Mouse (Mus musculus) hindbrain, embryonic 13.5 days (tissue): ENCODE measurements around the gene Dexi. TPM values are rescaled to one million over a fixed set of nuclear protein-coding genes. Genes with fewer than 3 reads are reported as not detected.

ENCODE experiments used
- ATAC-seq: fragments of 200-750 bp; cut with Nextera tagmentation; 2 replicates; pipeline ENCODE4 v1.8.0; 2017; ENCODE audit warnings: moderate TSS enrichment; ENCODE audit not compliant: low FRiP score
- H3K27ac ChIP-seq: fragments of 300-500 bp; sonication (generic); 2 replicates; pipeline ENCODE4 v1.5.1; 2015; ENCODE audit warnings: inconsistent platforms, mild to moderate bottlenecking, moderate library complexity
- H3K27me3 ChIP-seq: fragments of 300-500 bp; sonication (generic); 2 replicates; pipeline ENCODE4 v1.6.1; 2015; ENCODE audit warnings: mild to moderate bottlenecking, inconsistent platforms
- H3K36me3 ChIP-seq: fragments of 300-500 bp; sonication (generic); 2 replicates; pipeline ENCODE4 v1.6.1; 2015; ENCODE audit warnings: mild to moderate bottlenecking, inconsistent platforms
- H3K4me1 ChIP-seq: fragments of 300-500 bp; sonication (generic); replicated peaks from 2 replicates; pipeline ENCODE4 v1.6.1; 2015; ENCODE audit warnings: inconsistent platforms
- H3K4me2 ChIP-seq: fragments of 300-500 bp; sonication (generic); 2 replicates; pipeline ENCODE4 v1.6.1; 2015; ENCODE audit warnings: inconsistent platforms, mild to moderate bottlenecking, moderate library complexity
- H3K4me3 ChIP-seq: fragments of 300-500 bp; sonication (generic); 2 replicates; pipeline ENCODE4 v1.5.1; 2015; ENCODE audit warnings: mild to moderate bottlenecking, inconsistent platforms
- H3K9ac ChIP-seq: fragments of 300-500 bp; sonication (generic); 2 replicates; pipeline ENCODE4 v1.6.1; 2015; ENCODE audit warnings: mild to moderate bottlenecking, inconsistent platforms
- H3K9me3 ChIP-seq: fragments of 300-500 bp; sonication (generic); 2 replicates; pipeline ENCODE4 v1.6.1; 2016; ENCODE audit warnings: inconsistent platforms
- WGBS: fragments of 180-500 bp; shearing (Covaris S2); methylation state at CpG from one replicate; pipeline ENCODE4 v1.1.7; 2015; 5-methylcytosine and 5-hydroxymethylcytosine counted together
- polyA plus RNA-seq: library from polyadenylated mRNA; unstranded; fragments of >200 nt; fragmentation: Nextera tagmentation; extraction: Ambion mirVana; gene quantifications from 2 replicates; pipeline ENCODE4 v1.2.1, GENCODE M21; 2015

The Dexi gene
- polyA plus RNA-seq, 1 experiment from 2014 or later = 18.0 TPM

DNA sequence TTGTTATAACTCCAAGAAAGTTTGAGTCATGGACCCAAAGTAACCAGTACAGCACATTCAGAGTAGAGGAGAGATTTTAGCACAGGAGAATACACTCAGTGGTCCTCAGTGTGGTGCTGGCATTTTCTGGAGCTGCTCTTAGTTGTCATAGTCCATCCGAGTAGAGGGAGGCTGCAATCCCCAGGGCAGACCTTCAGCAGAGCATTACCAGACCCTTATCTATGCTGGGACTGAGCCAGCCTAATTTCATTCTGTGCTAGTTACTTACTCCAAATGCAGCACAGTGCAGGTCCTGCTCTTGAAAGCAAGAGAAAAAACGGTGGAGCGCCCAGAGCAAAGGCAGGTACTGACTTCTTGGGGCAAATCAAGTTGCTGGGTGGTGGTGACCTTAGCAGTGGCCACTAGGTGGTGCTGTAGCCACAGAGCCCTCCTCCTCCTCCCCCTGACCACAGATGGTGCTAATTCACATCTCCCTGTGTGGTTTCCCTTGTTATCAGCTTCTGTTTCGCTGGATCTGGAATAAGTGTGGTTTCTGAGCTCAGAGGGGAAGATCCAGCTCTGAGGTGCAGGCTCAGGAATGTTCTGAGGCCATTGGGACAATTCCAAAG lies 22.5 kb upstream of the Dexi start:
- no peak overlapping the region for H3K27ac ChIP-seq

DNA sequence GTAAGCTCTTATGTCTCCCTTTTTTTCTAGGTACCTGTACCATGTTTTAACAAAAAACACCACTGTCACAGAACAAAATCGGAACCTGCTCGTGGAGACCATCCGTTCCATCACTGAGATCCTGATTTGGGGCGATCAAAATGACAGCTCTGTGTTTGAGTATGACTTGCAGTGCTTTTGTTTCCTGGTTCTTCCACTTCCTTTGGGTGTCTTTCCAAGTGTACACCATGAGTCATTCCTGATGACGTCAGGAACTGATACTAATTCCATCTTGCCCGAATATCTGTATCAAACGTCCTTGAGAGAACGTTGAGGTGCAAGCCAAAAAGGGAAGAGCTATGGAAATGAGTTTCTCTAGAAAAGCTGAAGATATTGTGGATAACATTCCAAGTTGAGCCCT lies 17.1 kb upstream of the Dexi start:
- Histone ChIP-seq H3K4me1 (no peaks in the 10 kb centered on the region), H3K9ac (no peak overlapping the region), H3K36me3 (peaks cover 49% of the 10 kb centered on the region), H3K27me3 (no peaks in the 10 kb centered on the region), H3K4me2 (no peak overlapping the region), H3K27ac (no peak overlapping the region), H3K4me3 (no peak overlapping the region), H3K9me3 (no peaks in the 10 kb centered on the region)
- 94% methylated on average over 8 of the region's 8 CpGs for WGBS
- ATAC-seq = no peak

More for the DNA sequence above, 22.5 kb upstream of the Dexi start:
- no peak overlapping the region for H3K9ac ChIP-seq
- peaks cover 73% of the 10 kb centered on the region for H3K36me3 ChIP-seq
- H3K9me3 ChIP-seq = no peaks in the 10 kb centered on the region
- ATAC-seq = peak; percentile 57; the same call in 1 of the 2 replicates
- no peak overlapping the region for H3K4me3 ChIP-seq
- peaks cover 5% of the 10 kb centered on the region; the same call in 1 of the 2 replicates for H3K4me1 ChIP-seq
- no peaks in the 10 kb centered on the region for H3K27me3 ChIP-seq
- H3K4me2 ChIP-seq = no peak overlapping the region
- 50% methylated on average over 4 of the region's 4 CpGs for WGBS

DNA sequence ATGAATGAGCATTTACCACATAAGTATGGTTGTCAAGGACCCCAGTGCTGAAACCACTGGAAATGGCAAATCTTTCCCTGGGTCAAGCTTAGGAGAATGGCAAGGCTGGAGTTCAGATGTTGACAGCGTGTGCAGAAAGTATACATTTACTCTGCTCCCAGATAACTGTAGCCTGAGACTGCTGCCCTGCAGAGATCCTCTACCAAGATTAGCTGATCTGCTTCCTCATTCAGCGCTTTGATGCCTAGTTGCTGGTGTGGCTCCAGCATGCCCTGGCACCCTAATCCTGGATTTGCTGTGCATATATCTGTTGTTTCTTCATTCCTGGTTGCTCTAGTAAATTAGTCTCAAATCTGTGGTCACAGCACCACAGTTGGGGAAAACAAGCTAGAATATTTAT lies 11.0 kb upstream of the Dexi start:
- no peaks in the 10 kb centered on the region for H3K9me3 ChIP-seq
- H3K27me3 ChIP-seq = no peaks in the 10 kb centered on the region
- no peak for ATAC-seq
- H3K9ac ChIP-seq = no peak overlapping the region
- peaks cover 4% of the 10 kb centered on the region; the same call in 1 of the 2 replicates for H3K36me3 ChIP-seq
- WGBS = 93% methylated on average over 2 of the region's 2 CpGs
- H3K4me2 ChIP-seq = no peak overlapping the region
- H3K4me1 ChIP-seq = peaks cover 5% of the 10 kb centered on the region
- H3K27ac ChIP-seq = no peak overlapping the region
- no peak overlapping the region for H3K4me3 ChIP-seq

DNA sequence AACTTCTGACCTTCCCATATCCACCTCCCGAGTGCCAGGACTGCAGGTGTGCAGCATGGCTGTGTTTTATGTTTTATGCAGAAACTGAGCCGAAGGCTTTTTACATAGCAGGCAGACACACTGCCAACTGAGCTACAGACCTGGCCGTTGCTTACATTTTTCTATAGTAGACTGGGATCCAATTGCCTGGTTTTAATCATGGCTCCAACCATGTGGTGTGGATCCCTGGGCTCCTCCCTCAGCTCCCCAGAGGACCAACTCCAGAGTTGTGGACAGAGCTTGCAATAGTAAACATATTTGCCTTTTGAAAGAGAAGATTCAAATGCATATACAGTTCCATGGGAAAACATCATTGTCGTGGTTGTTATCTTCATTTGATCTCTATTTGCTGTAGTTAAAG lies 8.7 kb upstream of the Dexi start:
- Histone ChIP-seq H3K4me3 (no peak overlapping the region), H3K4me1 (peaks cover 17% of the 10 kb centered on the region), H3K9me3 (no peaks in the 10 kb centered on the region), H3K27ac (no peak overlapping the region), H3K27me3 (no peaks in the 10 kb centered on the region), H3K36me3 (peaks cover 4% of the 10 kb centered on the region; the same call in 1 of the 2 replicates), H3K9ac (no peak overlapping the region), H3K4me2 (no peak overlapping the region)
- no peak for ATAC-seq
- WGBS = 90% methylated on average over 4 of the region's 4 CpGs

DNA sequence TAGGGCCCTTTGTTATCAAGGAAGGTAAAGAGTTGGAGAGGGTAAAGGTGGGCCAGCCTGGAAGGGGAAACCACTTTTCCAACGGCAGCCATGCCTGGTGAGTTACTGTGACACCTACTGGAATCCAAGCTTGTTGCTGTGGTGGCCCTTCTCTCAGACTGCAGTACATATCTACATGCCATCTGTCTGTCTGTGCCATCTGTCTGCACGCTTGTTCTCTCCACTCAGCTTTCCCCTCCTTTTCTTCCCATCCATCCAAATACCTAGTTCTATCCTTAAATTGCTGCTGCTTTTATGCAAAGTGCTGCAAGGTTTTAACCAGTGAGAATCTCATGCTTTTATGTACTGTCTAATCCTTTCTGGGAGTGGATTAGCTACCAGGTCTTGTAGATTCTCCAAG lies 6.7 kb upstream of the Dexi start:
- Histone ChIP-seq H3K27ac (no peak overlapping the region), H3K4me3 (no peak overlapping the region), H3K36me3 (no peaks in the 10 kb centered on the region), H3K9ac (no peak overlapping the region), H3K4me1 (peaks cover 28% of the 10 kb centered on the region), H3K9me3 (no peaks in the 10 kb centered on the region), H3K4me2 (no peak overlapping the region), H3K27me3 (no peaks in the 10 kb centered on the region)
- 91% methylated on average over 2 of the region's 2 CpGs for WGBS
- no peak for ATAC-seq

DNA sequence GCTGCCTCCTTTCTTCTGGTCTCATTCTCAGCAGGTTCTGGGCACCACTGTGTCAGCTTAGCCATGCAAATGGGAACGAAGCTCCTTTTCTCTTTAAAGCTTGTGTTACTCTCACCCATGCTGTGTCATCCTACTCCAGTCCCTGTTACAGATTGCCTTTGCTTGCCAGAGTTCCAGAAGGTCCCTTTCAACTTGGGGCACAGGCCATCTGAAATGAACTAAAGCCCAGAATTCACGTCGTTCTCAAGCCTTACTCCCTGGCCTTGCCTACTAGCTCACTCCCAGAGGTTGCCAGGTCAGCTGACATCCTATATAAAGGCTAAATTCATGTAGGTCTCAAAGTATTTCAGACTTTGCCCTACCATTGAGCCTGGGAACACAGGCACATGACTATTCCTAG lies 6.1 kb upstream of the Dexi start:
- Histone ChIP-seq H3K27ac (no peak overlapping the region), H3K9me3 (no peaks in the 10 kb centered on the region), H3K4me3 (no peak overlapping the region), H3K4me1 (peaks cover 28% of the 10 kb centered on the region), H3K27me3 (no peaks in the 10 kb centered on the region), H3K36me3 (no peaks in the 10 kb centered on the region), H3K4me2 (no peak overlapping the region), H3K9ac (no peak overlapping the region)
- 66% methylated on average over 3 of the region's 3 CpGs for WGBS
- ATAC-seq = no peak

DNA sequence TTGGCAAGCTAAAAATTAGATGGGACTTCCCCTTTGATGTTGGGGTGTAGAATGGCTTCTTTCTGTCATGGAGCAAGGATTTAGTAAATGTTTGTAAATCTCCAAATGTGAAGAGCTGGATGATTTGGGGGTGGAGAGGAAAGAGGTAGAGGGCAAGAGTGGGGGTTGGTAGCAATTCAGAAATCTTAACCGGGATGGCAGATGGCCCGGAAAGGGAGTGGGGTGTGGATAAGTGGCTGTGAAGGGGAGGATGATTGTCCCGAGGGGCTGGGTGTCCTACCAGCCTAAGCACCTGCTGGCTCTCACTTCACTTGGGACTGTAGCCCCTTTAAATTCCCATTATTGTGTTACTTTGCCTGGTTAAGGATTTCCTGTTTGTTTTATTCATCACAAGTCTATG lies 4.0 kb upstream of the Dexi start:
- H3K4me2 ChIP-seq = peak overlapping the region; percentile 73
- H3K27me3 ChIP-seq = no peaks in the 10 kb centered on the region
- WGBS = 71% methylated on average over 3 of the region's 3 CpGs
- no peak overlapping the region; the same call in 1 of the 2 replicates for H3K4me3 ChIP-seq
- ATAC-seq = no peak
- H3K4me1 ChIP-seq = peaks cover 32% of the 10 kb centered on the region
- no peaks in the 10 kb centered on the region for H3K36me3 ChIP-seq
- H3K27ac ChIP-seq = no peak overlapping the region
- peak overlapping the region; percentile 83; the same call in 1 of the 2 replicates for H3K9ac ChIP-seq
- no peaks in the 10 kb centered on the region for H3K9me3 ChIP-seq

DNA sequence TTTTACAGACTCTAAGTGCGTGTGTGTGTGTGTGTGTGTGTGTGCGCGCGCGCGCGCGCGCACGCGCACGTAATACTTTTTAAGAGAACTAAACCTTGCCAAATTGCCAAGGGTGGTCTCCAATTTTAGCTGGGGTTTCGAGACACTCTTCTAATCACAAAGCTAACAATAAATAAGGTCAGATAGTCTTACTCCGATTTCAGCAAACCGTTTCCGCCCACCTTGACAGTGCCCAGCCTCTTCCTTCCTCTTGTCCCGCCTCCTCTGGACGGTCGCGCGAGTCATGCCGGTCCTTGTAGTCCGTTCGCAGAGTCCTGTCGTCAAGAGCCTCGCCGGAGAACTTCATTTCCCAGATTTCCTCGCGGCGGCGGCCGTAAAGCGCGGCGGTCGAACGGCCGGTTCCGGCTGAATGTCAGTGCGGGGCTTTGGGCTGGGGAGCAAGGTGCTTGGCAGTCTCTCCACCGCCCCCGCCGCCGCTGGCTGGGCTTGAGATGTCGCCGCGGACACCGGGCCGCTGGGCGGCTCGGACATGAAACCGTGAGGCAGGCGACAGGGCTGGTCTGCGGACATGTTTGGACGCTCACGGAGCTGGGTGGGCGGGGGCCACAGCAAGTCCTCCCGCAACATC lies 2.3 kb upstream of the Dexi start, which contains the start of gene Clec16a:
Gene Clec16a (plus strand): TSS at position 345 of the 628 bp plus-strand sequence.
- Histone ChIP-seq H3K27me3 (no peaks in the 10 kb centered on the region), H3K9ac (peak within 1 kb of the TSS; percentile 83), H3K4me3 (peak within 1 kb of the TSS; percentile 85), H3K27ac (peak within 1 kb of the TSS; percentile 67; the same call in 1 of the 2 replicates), H3K36me3 (no peaks in the 10 kb centered on the region), H3K9me3 (no peaks in the 10 kb centered on the region), H3K4me2 (peak within 1 kb of the TSS; percentile 73), H3K4me1 (peaks cover 45% of the 10 kb centered on the region)
- peak; percentile 90 for ATAC-seq
- under 1% methylated on average over 58 of the region's 58 CpGs for WGBS

DNA sequence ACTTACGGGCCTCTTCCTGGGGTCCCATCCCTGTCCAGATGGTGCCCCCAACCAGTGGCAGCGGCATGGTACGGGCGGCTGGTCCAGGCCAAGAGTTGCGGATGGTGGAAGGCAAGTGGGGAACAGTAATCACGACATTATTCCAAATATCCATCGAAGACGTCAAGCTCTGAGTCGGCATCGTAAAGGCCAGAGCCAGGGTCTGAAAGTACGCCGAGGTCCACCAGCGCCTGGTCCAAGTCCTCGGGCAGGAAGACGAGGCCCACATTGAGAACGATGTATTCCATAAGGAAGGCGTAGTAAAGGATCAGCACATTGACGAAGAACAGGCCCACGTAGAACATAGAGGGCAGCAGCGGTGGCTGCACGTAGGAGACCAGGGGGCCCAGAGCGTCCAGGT lies 588 bp downstream of the Dexi start:
- Histone ChIP-seq H3K4me1 (peaks cover 66% of the 10 kb centered on the region), H3K9me3 (no peaks in the 10 kb centered on the region), H3K36me3 (no peaks in the 10 kb centered on the region), H3K4me3 (peak overlapping the region; percentile 91), H3K27ac (peak overlapping the region; percentile 84), H3K4me2 (peak overlapping the region; percentile 91), H3K9ac (peak overlapping the region; percentile 92), H3K27me3 (no peaks in the 10 kb centered on the region)
- peak; percentile 32 for ATAC-seq
- 3% methylated on average over 22 of the region's 22 CpGs for WGBS

DNA sequence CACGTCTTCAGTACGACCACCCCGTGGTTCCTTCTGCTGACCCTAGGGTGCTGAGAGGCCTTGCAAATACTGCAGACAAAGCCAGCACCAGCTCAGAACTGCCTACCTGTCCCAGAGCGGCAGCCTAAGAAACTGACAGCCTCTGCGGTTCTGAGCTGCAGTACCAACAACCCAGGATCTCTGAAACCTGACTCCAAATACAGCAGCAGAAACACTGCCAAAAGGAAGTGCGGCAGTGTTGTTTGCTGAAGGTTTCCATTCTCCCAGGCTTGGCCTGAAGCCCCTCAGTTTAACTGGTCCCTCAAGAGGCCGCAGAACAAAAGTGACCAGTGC lies 1.3 kb downstream of the Dexi start:
- Histone ChIP-seq H3K9me3 (no peaks in the 10 kb centered on the region), H3K27ac (no peak overlapping the region), H3K4me2 (peak overlapping the region; percentile 91), H3K36me3 (no peaks in the 10 kb centered on the region), H3K9ac (peak overlapping the region; percentile 92), H3K27me3 (no peaks in the 10 kb centered on the region), H3K4me1 (peaks cover 63% of the 10 kb centered on the region), H3K4me3 (peak overlapping the region; percentile 91)
- WGBS = 39% methylated on average over 7 of the region's 7 CpGs
- ATAC-seq = no peak

DNA sequence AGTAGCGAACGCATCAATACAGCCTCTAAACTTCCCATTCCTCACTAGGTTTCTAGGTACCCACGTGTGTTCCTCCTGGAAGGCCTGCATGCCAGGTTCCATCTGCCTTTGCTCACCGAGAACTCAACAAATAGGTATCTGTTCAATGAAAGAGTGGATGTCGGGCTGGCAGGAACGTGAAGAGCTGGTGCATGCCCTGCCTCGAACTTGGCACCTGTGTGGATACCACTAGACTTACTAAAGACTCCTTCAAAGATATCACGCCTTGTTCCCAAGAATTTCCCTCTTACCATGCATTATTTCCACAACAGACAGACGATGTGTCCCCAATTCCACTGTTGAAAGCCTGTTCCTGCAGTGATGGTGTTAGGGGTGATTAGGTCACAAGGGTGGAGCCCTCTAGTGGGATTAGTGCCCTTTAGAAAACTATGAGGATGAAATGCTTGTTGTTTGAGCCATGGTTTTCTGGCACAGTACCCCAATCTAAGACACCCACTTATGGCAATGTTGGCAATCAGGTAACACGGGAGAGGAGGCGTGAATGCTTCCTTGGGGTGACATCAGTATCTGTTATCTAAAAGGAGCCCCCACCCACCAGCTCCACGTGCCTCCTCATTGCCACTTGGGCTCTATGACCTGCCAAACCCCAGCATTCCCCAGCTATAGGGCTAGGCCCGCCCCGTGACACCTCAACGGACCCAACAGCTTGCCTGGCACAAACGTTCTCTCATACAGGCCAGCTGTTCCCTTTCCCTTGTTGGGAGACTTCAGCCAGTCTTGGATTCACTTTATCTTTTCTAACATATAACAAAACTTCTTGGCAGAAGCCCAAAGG lies 1.9 kb downstream of the Dexi start:
- Histone ChIP-seq H3K4me3 (peak overlapping the region; percentile 91), H3K27ac (no peak overlapping the region), H3K36me3 (no peaks in the 10 kb centered on the region), H3K9me3 (no peaks in the 10 kb centered on the region), H3K9ac (peak overlapping the region; percentile 92), H3K27me3 (no peaks in the 10 kb centered on the region), H3K4me1 (peaks cover 57% of the 10 kb centered on the region), H3K4me2 (peak overlapping the region; percentile 91)
- no peak for ATAC-seq
- WGBS = 75% methylated on average over 16 of the region's 16 CpGs

DNA sequence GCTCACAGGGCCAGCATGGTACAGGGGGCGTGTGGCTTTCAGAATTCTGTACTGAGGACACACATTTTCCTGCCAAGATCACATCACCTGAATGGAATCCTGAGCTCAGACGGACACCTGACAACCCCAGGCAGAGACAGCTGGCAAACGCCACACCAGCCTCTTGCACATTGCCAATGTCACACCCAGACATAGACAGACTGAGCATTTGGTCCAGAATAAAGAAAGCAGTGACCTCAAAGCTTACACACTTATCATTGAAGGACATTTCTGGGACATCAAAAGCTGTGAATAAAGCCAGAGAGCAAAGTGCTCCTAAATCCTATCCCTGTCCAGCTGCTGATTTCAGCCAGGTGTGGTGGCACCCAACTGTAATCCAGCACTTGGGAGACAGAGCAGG lies 5.9 kb downstream of the Dexi start:
- peaks cover 63% of the 10 kb centered on the region for H3K4me1 ChIP-seq
- no peak overlapping the region for H3K9ac ChIP-seq
- H3K27me3 ChIP-seq = no peaks in the 10 kb centered on the region
- H3K4me3 ChIP-seq = no peak overlapping the region
- no peak overlapping the region for H3K4me2 ChIP-seq
- H3K9me3 ChIP-seq = no peaks in the 10 kb centered on the region
- no peak for ATAC-seq
- H3K36me3 ChIP-seq = peaks cover 11% of the 10 kb centered on the region
- whole genome bisulfite sequencing = 85% methylated on average over 3 of the region's 3 CpGs
- H3K27ac ChIP-seq = no peak overlapping the region
